Mouse (Mus musculus) testis, adult 2 months (tissue): ENCODE data around the gene Tmem164. TPM values are rescaled to one million over a fixed set of nuclear protein-coding genes. Genes with fewer than 3 reads are reported as not detected.
"Not testable (repeated sequence)": the region's sequence is repeated elsewhere in the genome, so short reads cannot be mapped to it uniquely, and the experiment has no call there.

Source experiments
- H3K27ac ChIP-seq: fragments of 200-500 bp; 2 replicates; pipeline ENCODE4 v1.5.1; 2012; ENCODE audit warnings: low read depth, low read length; ENCODE audit not compliant: control insufficient read depth, insufficient read depth
- H3K27me3 ChIP-seq: fragments of 200-500 bp; 2 replicates; pipeline ENCODE4 v1.6.1; 2012; ENCODE audit warnings: mild to moderate bottlenecking, low read length, moderate library complexity; ENCODE audit not compliant: control insufficient read depth, insufficient read depth
- H3K36me3 ChIP-seq: fragments of 200-500 bp; 2 replicates; pipeline ENCODE4 v1.6.1; 2012; ENCODE audit warnings: mild to moderate bottlenecking, low read length; ENCODE audit not compliant: control insufficient read depth, insufficient read depth
- H3K4me1 ChIP-seq: fragments of 200-500 bp; 2 replicates; pipeline ENCODE4 v1.6.1; 2012; ENCODE audit warnings: low read length; ENCODE audit not compliant: control insufficient read depth, insufficient read depth
- H3K4me3 ChIP-seq: fragments of 200-500 bp; 2 replicates; pipeline ENCODE4 v1.5.1; 2012; ENCODE audit warnings: low read depth, mild to moderate bottlenecking, low read length, moderate library complexity, mixed read lengths; ENCODE audit not compliant: control insufficient read depth
- CTCF ChIP-seq: fragments of 200-500 bp; IDR thresholded peaks from 2 replicates; pipeline ENCODE4 v1.5.1; 2012; ENCODE audit warnings: low read depth, mild to moderate bottlenecking, inconsistent platforms, low read length, moderate library complexity; ENCODE audit not compliant: control insufficient read depth, insufficient read depth, insufficient replicate concordance
- POLR2A ChIP-seq: fragments of 200-500 bp; IDR thresholded peaks from 2 replicates; pipeline ENCODE4 v1.6.1; 2012; ENCODE audit warnings: low read depth, mild to moderate bottlenecking, inconsistent platforms, low read length, moderate library complexity; ENCODE audit not compliant: control insufficient read depth
- polyA plus RNA-seq: library from polyadenylated mRNA; depleted of rRNA; stranded (reverse); fragments of >200 nt; gene quantifications from 2 replicates; pipeline ENCODE4 v1.2.3, GENCODE M21; 2012; rRNA removed

Tmem164 gene
- polyA plus RNA-seq, result 5.4 and 5.5 TPM in 2 replicates

DNA sequence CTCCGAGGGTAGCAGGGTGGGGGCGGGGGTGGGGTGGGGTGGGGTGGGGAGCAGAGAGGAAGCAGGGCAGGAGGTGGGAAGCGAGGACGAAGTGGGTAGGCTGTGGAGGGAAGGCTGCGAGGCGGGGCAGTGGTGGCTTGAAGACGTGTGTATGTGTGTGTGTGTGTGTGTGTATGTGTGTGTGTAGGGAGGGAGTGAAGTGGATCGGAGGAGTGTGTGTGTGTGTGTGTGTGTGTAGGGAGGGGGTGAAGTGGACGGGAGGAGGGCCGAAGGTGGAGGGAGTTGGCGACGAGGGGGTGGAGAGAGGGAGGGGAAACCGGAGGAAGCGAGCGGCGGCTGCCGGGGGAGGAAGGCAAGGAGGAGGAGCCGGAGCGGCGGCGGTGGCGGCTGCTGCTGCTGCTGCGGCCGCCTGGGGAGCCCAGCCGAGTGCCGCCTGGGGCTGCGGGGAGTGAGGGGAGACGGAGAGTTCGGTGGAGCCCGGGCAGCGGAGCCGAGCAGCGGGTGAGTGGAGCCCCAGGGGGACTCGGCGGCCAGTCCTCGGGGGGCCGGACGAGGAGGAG lies at the start of gene Tmem164:
Gene Tmem164, plus strand, starts transcription at position 351 of the 560 bp plus-strand sequence.
- Histone ChIP-seq H3K4me1 (peaks cover 10% of the 10 kb centered on the region), H3K27me3 (no peaks in the 10 kb centered on the region)

DNA sequence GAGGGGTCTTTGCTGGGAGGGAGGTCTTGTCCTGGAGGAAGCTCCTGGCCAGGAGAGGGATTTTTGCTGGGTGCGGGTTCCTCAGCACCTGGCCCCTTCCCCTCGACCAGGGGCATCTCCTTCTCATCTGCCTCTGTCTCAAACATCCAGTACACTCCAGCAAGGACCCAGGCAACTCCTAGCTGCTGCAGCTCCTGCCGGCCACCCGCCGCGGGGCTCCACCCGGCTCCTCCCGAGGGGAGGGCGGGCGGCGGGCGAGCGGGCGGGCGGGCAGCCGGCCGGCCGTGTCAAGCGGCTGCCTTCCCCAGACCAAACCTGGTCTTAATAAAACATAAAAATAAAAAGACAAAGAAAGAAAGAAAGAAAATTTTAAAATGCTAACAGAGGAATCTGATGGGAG lies 48.2 kb upstream of the Tmem164 start:
- not testable (repeated sequence) for H3K27ac ChIP-seq, H3K4me3 ChIP-seq, H3K27me3 ChIP-seq, H3K4me1 ChIP-seq, H3K36me3 ChIP-seq

More for the DNA sequence above, at the start of gene Tmem164:
- no peak for TF ChIP-seq CTCF
- Histone ChIP-seq H3K4me3 (peak within 1 kb of the TSS; percentile 81), H3K27ac (peak within 1 kb of the TSS; percentile 73), H3K36me3 (no peaks in the 10 kb centered on the region)

DNA sequence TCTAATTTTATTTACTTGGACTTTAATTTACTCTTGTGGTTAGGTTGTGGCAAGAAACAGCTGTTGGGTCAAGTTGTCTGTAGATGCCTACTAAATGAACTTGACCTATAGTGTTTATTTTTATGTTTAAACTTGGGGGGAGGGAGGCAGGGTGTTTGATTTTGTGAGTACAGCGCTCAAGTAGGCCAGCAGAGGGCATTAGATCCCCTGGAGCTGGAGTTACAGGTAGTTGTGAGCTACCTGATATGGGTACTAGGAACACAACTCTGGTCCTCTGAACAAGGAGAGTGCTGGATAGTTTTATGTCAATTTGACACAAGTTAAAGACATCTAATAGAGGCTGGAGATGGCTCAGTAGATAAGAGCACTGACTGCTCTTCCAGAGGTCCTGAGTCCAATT lies 34.0 kb upstream of the Tmem164 start:
- Histone ChIP-seq H3K27me3 (no peaks in the 10 kb centered on the region), H3K4me3 (no peak overlapping the region), H3K4me1 (no peaks in the 10 kb centered on the region), H3K27ac (no peak overlapping the region), H3K36me3 (no peaks in the 10 kb centered on the region)
- no peak for TF ChIP-seq POLR2A
- TF ChIP-seq CTCF, result no peak

DNA sequence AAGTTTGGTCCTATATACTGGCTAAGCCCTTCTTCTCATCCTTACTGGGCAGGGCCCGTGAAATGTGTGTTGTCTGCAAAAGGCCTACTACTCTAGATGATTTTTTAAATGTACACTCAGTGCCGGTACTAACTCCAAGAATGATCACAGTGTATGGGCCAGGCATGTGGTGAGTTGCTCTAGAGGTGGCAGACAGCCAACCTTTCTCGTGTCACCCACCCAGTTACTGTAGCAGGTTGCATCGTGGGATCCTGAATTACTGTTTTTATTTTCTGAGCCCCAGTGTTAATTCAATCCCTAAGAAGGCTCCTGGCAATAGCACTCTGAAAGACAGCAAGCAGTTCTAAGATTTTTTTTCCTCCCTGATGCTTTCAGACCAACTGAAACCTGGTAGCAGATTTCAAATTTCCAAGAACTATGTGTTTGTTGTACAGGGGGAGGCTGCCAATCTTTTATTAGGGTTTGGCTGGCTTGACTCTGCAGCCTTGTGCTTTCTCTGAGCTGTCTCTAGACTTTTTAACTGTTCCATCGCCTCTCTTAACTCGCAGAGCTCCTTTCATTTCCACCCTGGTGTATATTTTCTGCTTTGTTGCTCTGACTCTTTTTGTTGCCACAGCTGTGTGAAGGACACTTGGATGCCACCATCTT lies 31.0 kb upstream of the Tmem164 start:
- no peaks in the 10 kb centered on the region for H3K27me3 ChIP-seq
- no peak overlapping the region for H3K27ac ChIP-seq

DNA sequence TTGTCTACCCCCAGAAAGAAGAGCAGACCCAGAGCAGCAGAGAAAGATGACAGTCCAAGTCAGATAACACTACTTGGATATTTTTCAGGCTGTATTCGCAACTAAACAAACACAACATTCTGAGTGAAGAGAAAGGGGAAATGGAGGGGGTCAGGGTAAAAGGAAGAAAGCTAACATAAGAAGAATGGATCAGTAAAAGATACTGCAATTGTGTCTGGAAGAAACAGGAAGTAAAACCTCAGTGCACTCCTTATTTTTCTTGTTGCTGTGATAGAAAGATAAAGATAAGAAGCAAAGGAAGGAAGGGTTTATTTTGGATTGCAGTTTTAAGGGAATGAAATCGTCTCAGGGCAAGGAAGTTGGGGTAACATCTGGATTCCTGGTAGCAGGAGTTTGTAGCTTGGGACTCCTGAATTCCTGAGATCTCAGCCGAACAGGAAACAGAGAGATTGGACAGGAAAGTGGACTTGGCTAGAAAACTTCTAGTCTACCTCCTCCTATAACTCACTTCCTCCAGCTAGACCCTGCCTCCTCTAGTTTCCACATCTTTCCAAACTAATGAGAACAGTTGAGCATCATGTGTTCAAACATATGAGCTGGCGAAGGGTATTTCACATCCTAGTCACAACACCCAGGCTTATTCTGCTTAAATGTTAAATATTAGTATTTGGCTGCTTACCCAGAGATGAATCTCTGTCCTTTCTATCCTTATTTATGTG lies 16.3 kb upstream of the Tmem164 start:
- Histone ChIP-seq H3K4me3 (no peak overlapping the region), H3K27me3 (no peaks in the 10 kb centered on the region), H3K4me1 (no peaks in the 10 kb centered on the region), H3K27ac (no peak overlapping the region), H3K36me3 (no peaks in the 10 kb centered on the region)
- TF ChIP-seq POLR2A (no peak), CTCF (no peak)

More for the DNA sequence above, 31.0 kb upstream of the Tmem164 start:
- Histone ChIP-seq H3K36me3 (no peaks in the 10 kb centered on the region), H3K4me1 (no peaks in the 10 kb centered on the region), H3K4me3 (no peak overlapping the region)
- no peak for TF ChIP-seq CTCF
- TF ChIP-seq POLR2A, result no peak

DNA sequence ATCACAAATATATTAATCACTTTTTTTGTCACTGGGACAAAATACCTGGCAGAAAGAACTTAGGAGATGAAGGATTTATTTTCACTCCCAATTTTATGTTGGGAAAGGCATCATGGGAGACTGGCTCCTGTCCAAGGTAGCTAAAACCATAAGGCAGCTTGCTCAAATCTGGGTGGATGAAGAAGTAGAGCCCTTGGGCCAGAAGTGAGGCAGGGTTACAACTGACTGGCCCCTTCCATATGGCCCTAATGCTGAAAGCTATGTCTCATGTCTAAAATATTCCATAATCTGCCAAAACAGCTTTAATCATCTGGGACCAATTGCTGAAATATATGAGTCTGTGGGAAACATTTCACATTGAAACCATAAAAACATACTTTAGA lies 15.8 kb upstream of the Tmem164 start:
- Histone ChIP-seq H3K4me3 (no peak overlapping the region), H3K4me1 (no peaks in the 10 kb centered on the region), H3K27ac (no peak overlapping the region), H3K36me3 (no peaks in the 10 kb centered on the region), H3K27me3 (no peaks in the 10 kb centered on the region)
- no peak for TF ChIP-seq CTCF

DNA sequence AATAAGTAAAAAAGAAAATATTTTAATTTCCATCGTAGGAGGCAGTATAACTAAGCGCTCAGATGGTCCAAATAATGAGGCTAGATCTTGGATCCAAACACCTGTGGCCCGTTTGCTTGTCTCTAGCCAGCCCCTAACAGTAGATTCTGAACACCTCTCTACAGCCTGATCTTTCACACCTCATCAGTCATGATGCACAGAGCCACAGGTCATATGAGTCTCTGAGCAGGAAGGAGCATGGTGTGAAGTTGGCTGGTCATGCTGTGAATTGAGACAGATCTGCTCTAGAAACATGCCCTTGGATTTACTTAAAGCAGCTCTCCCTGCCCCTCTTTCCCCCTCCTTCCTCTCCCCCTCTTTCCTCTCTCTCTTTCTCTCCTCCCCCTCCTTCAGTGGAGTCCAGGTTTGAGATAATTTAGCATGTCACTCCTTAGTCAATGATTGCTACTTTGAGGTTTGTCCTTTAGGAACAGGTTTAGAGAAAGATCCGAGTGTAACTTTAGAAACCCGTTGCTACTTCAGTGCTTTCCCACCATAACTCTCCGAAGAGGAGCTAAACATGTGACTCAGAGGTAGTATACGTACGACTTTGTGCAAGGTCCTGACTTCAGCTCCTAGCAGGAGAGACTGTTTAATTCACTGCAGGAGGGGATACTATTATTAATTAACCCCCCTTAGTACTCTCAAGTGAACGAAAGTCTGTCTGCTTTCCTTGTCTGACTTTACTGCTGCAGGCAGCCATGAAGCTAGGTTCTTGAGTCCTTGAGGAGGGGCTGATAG lies 11.7 kb upstream of the Tmem164 start:
- Histone ChIP-seq H3K27ac (no peak overlapping the region), H3K27me3 (no peaks in the 10 kb centered on the region), H3K4me3 (no peak overlapping the region), H3K4me1 (no peaks in the 10 kb centered on the region), H3K36me3 (no peaks in the 10 kb centered on the region)
- TF ChIP-seq CTCF (no peak), POLR2A (no peak)
